Mouse (Mus musculus): Measurements from ENCODE around the gene Tent4a.
"Not testable (repeated sequence)": the region's sequence is repeated elsewhere in the genome, so short reads cannot be mapped to it uniquely, and the experiment has no call there.

Gene Tent4a

GRCm38 (mm10) chr13:69534334-69534653, at the start of gene Tent4a:
Tent4a (minus strand) TSS chr13:69534617.
- DNase-seq (ENCODE audit: low spot score): no peak

- no peak for DNase-seq (ENCODE audit: low spot score)
Measured at GRCm38 (mm10) chr13:69583591-69583990, 49.2 kb upstream of the Tent4a start.

GRCm38 (mm10) chr13:69582411-69582810, 48.0 kb upstream of the Tent4a start:
- DNase-seq (ENCODE audit: low spot score): no peak

DNA sequence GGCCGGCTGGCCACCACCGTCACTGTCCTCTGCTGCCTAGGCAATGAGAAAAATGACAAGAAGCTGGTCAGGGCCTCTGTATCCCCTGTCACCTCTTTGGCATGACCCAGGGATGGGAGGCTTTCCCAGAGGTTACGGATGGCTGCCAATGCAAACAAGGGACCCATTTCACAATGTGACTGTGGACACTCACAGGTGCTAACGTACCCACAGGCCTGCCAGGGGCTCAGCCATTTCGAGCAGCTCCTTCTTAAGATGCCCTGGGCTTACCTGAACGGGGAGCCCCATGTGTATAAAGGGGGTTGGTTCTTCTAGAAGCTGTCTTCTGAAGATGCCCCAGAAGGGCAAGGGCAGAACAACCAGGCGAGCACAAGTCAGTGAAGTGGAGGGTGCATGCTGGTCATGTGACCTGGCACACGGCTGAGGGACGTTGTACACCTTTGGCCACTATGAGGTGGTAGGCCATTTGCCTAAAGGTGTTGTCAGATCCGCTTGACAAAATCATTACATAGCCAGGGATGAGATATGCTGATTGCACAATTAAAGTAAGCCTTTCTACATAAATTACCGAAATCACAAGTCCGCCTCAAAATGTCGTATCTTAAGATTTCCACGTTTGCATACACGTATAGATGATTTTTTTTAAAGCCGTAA, 42.9 kb upstream of the Tent4a start:
- no peak for DNase-seq (ENCODE audit: low spot score)

GRCm38 (mm10) chr13:69576676-69577075, 42.3 kb upstream of the Tent4a start:
- no peak for DNase-seq (ENCODE audit: low spot score)

DNA sequence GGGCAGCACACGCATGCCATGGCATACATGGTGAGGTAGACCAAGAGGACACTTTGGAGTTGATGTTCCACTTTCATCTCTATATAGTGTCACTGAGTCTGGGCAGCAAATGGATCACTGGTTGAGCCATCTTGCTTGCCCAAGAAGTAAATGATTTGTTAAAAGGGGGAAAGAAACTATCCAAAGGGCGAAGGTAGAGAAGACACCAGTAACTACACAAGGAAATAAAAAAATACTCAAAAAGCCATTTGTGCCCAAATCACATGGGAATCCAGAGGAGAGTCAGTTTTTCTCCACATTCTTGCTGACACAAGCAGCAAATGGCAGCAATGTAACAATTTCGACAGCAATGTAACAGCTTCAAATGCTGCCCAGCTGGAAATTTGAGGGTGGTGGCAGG, 38.2 kb upstream of the Tent4a start:
- DNase-seq (ENCODE audit: low spot score): no peak

- DNase-seq (ENCODE audit: low spot score): no peak
Measured at GRCm38 (mm10) chr13:69569201-69569600, 34.8 kb upstream of the Tent4a start.

DNA sequence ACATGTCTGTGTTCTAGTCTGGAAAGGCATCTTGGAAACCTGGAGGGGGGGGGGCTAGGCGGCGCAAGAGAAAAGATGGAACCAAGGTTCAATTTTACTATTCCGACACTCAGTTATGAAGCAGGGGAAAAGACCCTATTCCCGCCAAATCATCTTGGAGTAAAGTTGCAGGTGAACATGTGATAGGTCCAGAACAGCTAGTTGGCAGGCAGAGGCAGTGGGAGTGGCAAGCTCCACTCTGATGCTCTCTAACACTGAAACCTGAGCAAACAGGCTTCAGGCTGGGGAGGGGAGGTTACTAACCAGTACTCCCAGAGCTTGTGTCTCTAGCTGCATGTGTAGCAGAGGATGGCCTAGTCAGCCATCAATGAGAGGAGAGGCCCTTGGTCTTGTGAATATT, 31.0 kb upstream of the Tent4a start:
- not testable (repeated sequence) for DNase-seq (ENCODE audit: low spot score)

- DNase-seq (ENCODE audit: low spot score): no peak
Measured at GRCm38 (mm10) chr13:69564573-69564972, 30.2 kb upstream of the Tent4a start.

DNA sequence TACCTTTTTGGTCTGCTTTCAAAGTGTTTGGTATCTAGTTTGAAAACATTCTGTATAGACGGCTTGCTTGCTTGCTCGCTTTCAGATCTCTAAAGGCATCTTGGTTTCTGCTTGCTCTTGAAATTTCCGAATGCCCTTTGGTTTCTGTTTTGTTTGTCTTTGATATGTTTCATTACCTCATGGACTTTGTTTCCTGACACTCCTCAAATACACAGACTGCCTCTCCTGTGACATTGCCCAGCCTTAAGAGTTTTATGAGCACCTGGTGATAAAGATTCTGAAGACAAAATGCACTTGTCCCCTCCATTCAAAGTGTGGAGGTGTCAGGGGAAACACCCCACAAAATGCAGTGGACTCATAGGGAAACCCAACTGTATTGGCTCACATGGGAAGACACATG, 29.5 kb upstream of the Tent4a start:
- DNase-seq (ENCODE audit: low spot score): no peak

DNA sequence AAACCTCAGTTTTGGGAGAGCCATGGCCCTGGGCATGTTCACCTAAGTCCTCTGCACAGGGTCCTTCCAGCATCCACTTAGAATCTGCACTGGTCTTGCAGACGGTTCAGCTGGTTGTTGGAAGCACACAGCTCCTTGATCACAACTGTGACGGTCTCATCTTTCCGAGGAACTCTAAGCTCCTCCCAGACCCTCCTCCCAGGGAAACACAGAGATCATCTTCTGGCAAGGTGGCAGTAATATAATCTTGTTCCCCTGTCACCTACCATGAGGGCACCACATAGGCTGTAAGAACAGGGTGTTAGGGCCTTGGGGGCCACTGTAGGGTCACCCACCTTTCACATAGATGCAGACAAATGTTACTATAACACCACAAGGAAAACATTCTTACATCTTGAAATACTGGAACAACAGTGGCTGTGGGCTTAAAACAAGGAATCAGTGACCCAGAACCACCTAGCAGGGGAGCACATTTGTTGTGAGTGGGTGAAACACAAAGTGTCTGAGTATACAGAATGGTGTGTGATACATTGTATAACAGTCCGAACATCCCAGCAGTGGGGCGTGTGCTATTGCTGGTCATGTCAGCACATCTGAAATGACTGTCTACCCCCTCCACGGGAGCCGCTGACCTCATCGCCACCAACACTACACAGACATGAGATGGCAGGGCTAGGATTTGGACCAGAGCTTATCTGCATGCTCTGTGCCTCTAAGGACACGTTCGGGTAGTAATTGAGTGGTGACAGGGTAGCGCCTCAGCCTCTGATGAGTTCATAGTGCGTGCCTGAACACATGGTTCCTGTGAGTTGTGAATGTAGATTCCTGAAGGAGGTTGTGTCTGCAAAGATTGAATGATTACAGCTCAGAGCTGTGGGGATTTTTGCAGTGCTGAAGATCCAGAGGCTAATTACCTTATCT, 28.5 kb upstream of the Tent4a start:
- DNase-seq (ENCODE audit: low spot score): no peak

GRCm38 (mm10) chr13:69562004-69562403, 27.6 kb upstream of the Tent4a start:
- DNase-seq (ENCODE audit: low spot score): no peak

GRCm38 (mm10) chr13:69559291-69559961, 25.0 kb upstream of the Tent4a start:
- no peak for DNase-seq (ENCODE audit: low spot score)

DNA sequence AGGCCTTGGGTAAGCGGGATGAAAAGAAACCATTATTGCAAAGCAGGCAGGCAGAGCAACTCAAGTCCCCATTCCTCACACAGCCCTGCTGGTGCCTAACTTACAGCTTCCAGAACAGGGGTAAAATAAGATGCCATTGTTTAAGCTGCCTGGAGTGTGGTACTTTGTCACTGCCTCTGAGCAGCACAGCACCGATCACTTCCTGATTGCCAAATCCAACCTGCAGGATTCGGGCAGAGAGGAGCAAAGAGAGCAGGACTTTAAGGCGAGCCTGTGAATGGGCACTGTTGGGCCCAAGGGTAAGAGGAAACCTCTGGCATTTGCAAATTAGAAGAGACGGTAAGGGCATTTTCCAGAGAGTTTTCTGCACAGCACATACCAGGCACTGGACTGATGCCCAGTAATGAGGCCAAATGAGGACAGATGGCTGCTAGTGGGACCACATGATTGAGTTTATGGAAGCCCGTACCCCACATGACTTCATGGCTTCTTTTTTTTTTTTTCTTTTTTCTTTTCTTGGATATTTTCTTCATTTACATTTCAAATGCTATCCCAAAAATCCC, 23.8 kb upstream of the Tent4a start:
- DNase-seq (ENCODE audit: low spot score): no peak

GRCm38 (mm10) chr13:69556728-69557127, 22.3 kb upstream of the Tent4a start:
- peak; percentile 47 for DNase-seq (ENCODE audit: low spot score)

DNA sequence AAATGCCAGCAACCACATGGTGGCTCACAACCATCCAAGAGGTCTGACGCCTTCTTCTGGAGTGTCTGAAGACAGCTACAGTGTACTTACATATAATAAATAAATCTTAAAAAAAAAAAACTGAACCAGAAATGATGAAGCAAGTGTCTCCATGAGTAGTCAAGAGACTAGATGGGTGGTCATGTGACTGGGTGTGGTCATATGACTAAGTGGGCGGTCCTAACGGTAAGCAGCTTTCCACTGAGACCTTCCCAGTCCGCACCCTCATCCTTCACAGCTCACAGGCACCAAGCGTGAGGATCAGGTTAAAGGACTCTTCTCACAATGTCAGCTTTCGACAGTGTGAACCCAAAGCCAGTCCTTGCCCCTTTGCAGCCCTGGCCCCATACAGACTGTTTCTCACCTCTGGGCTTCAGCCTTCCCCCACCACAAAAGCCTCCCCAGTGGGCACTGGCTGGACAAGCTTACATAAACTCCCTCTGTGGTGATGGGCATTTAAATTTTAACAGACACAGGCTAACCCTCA, 21.6 kb upstream of the Tent4a start:
- DNase-seq (ENCODE audit: low spot score): no peak

DNA sequence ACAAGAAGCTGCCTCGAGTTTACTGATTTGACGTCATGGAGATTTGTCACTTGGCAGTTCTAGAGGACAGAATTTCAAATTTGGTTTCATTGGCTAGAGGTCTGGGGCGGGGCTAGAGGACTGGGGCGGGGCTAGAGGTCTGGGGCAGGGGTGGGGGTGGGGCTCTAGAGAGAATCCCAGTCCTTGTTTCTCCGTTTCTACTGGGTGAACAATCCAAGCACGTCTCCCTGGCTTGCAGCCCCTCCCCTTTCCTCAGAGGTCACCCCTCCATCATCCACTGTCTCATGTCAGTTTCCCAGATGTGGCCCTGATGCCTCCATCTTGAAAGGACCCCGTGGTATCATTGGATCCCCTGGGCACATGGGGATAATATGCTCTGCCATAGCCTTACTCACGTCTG, 20.6 kb upstream of the Tent4a start:
- DNase-seq (ENCODE audit: low spot score): no peak

DNA sequence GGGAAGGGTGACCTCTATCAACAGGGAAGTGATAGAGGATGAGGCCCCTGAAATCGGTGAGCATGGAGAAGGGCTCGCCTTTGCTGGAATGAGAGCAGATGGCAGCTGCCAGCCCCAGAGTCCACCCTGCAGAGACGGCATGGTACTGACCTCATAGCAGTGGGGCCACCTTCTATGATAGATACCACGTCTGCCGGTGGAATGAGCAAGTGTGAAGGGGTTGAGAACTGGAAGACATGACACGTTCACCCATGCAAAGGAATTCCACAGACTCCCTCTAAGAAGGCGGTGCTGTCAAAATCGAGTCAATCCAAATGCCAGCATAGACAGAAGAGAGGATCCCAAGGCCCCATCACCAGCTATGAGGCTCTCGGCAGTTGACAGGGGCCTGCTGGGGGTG, 19.8 kb upstream of the Tent4a start:
- no peak for DNase-seq (ENCODE audit: low spot score)

GRCm38 (mm10) chr13:69553024-69553423, 18.6 kb upstream of the Tent4a start:
- DNase-seq (ENCODE audit: low spot score): peak; percentile 70

GRCm38 (mm10) chr13:69550831-69551230, 16.4 kb upstream of the Tent4a start:
- no peak for DNase-seq (ENCODE audit: low spot score)

DNA sequence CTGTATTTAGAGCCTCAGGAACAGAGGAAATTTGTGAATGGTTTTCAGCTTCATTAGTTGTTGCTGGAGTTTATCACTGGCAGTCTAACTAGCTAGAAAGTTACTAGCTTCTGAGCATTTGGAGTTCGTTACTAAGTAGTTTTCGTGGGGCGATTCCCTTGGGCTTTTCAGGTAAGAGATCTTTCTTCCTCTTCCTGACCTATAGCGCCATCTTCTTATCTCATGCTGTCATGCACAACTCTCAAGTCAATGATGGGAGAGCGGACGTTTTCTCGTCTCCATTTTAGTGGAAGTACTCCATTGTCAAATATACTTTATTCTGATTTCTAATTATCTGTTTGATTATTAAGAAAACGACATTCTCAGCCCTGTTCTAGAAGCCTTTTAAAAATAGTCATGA, 15.6 kb upstream of the Tent4a start:
- no peak for DNase-seq (ENCODE audit: low spot score)

GRCm38 (mm10) chr13:69547488-69548180, 13.2 kb upstream of the Tent4a start:
- no peak for DNase-seq (ENCODE audit: low spot score)
